Mouse (Mus musculus): ENCODE measurements around the gene Coasy.

GRCm38 (mm10) chr11:101112186-101112585 lies 29.8 kb downstream of the Coasy start:
- TF ChIP-seq TAL1 (IDR thresholded peaks at IDR 0.05; ENCODE audit: low read length): no peak
- TF ChIP-seq GATA1 (IDR thresholded peaks at IDR 0.05; ENCODE audit: low read length): no peak

Data from erythroblast, embryonic 14.5 days (primary cell).